Mouse (Mus musculus) MEL (cell line): ENCODE data around the gene Ubap1l. TPM values are rescaled to one million over a fixed set of nuclear protein-coding genes. Genes with fewer than 3 reads are reported as not detected.
"Not testable (repeated sequence)": the region's sequence is repeated elsewhere in the genome, so short reads cannot be mapped to it uniquely, and the experiment has no call there.

Experiments used
- DNase-seq: peaks from one replicate; pipeline ENCODE4 v3.0.0; 2011; ENCODE audit warnings: low read depth, low spot score
- H3K27ac ChIP-seq: 2 replicates; pipeline ENCODE4 v1.5.1; 2012; ENCODE audit warnings: low read depth, mild to moderate bottlenecking, control low read depth, low read length, moderate library complexity; ENCODE audit not compliant: control insufficient read depth
- H3K27me3 ChIP-seq, 2 experiments: fragments of 150-350 bp in 1 of 2; sonication (generic) in 1 of 2; 2 replicates each; pipeline ENCODE4 v1.6.1; 2012; ENCODE audit warnings: low read length in 2 of 2, mild to moderate bottlenecking in 2 of 2, improper control_type of control experiment in 1 of 2, moderate library complexity in 1 of 2; ENCODE audit not compliant: insufficient read depth in 2 of 2, control insufficient read depth in 1 of 2
- H3K36me3 ChIP-seq, 2 experiments: 2 replicates each; pipeline ENCODE4 v1.6.1; 2012 to 2014; ENCODE audit warnings: low read length in 2 of 2, improper control_type of control experiment in 1 of 2, inconsistent platforms in 1 of 2, mild to moderate bottlenecking in 1 of 2; ENCODE audit not compliant: insufficient read depth in 2 of 2, control insufficient read depth in 1 of 2
- H3K4me1 ChIP-seq, 2 experiments: fragments of 150-350 bp in 1 of 2; sonication (generic) in 1 of 2; 2 replicates each; pipeline ENCODE4 v1.6.1; 2012; ENCODE audit warnings: low read length in 2 of 2, improper control_type of control experiment in 1 of 2, mild to moderate bottlenecking in 1 of 2; ENCODE audit not compliant: insufficient read depth in 2 of 2, control insufficient read depth in 1 of 2
- H3K4me3 ChIP-seq, 2 experiments: fragments of 150-350 bp in 1 of 2; sonication (generic) in 1 of 2; 2 replicates each; pipeline ENCODE4 v1.5.1; 2012; ENCODE audit warnings: low read depth in 2 of 2, low read length in 2 of 2, mild to moderate bottlenecking in 2 of 2, moderate library complexity in 2 of 2, control low read depth in 1 of 2, improper control_type of control experiment in 1 of 2; ENCODE audit not compliant: control insufficient read depth in 1 of 2, insufficient read depth in 1 of 2
- H3K79me2 ChIP-seq: 2 replicates; pipeline ENCODE4 v1.6.1; 2012; ENCODE audit warnings: mild to moderate bottlenecking, low read length, moderate library complexity; ENCODE audit not compliant: control insufficient read depth, poor library complexity, insufficient read depth
- H3K9ac ChIP-seq: 2 replicates; pipeline ENCODE4 v1.6.1; 2012; ENCODE audit warnings: low read depth, mild to moderate bottlenecking, control low read depth, low read length, moderate library complexity; ENCODE audit not compliant: control insufficient read depth, poor library complexity, severe bottlenecking
- H3K9me3 ChIP-seq: fragments of 150-350 bp; sonication (generic); replicated peaks from 2 replicates; pipeline ENCODE4 v1.6.1; 2012; ENCODE audit warnings: mild to moderate bottlenecking, low read length, improper control_type of control experiment, moderate library complexity; ENCODE audit not compliant: insufficient read depth
- E2F4 ChIP-seq: IDR thresholded peaks from 2 replicates; pipeline ENCODE4 v1.6.1; 2011; ENCODE audit warnings: low read depth, low read length, improper control_type of control experiment, borderline replicate concordance
- ELF1 ChIP-seq: IDR thresholded peaks from 2 replicates; pipeline ENCODE4 v1.6.1; 2014; ENCODE audit warnings: low read depth, mild to moderate bottlenecking, inconsistent platforms, low read length, improper control_type of control experiment, moderate library complexity
- EP300 ChIP-seq, 2 experiments: IDR thresholded peaks; 2 replicates each; pipeline ENCODE4 v1.6.1; 2011; ENCODE audit warnings: improper control_type of control experiment in 2 of 2, low read length in 2 of 2, low read depth in 1 of 2, mild to moderate bottlenecking in 1 of 2
- GABPA ChIP-seq: IDR thresholded peaks from 2 replicates; pipeline ENCODE4 v1.6.1; 2012; ENCODE audit warnings: low read depth, mild to moderate bottlenecking, inconsistent platforms, low read length, improper control_type of control experiment, moderate library complexity
- GATA1 ChIP-seq: IDR thresholded peaks from 2 replicates; pipeline ENCODE4 v1.6.1; 2011; ENCODE audit warnings: low read depth, low read length, improper control_type of control experiment
- JUND ChIP-seq: IDR thresholded peaks from 2 replicates; pipeline ENCODE4 v1.6.1; 2011; ENCODE audit warnings: low read depth, mild to moderate bottlenecking, improper control_type of control experiment, low read length
- KAT2A ChIP-seq: conservative IDR thresholded peaks from 2 replicates; pipeline ENCODE4 v1.6.1; 2012; ENCODE audit warnings: low read depth, low read length, improper control_type of control experiment, inconsistent platforms
- MAX ChIP-seq: IDR thresholded peaks from 2 replicates; pipeline ENCODE4 v1.6.1; 2011; ENCODE audit warnings: low read length, improper control_type of control experiment
- MAZ ChIP-seq: IDR thresholded peaks from 2 replicates; pipeline ENCODE4 v1.6.1; 2012; ENCODE audit warnings: low read depth, mild to moderate bottlenecking, inconsistent platforms, low read length, improper control_type of control experiment
- MYC ChIP-seq: IDR thresholded peaks from 2 replicates; pipeline ENCODE4 v1.6.1; 2011; ENCODE audit warnings: low read depth, mild to moderate bottlenecking, low read length, improper control_type of control experiment, moderate library complexity
- POLR2A ChIP-seq, 2 experiments: IDR thresholded peaks; 2 replicates each; pipeline ENCODE4 v1.6.1; 2011 to 2012; ENCODE audit warnings: low read length in 2 of 2, mild to moderate bottlenecking in 2 of 2, control low read depth in 1 of 2, improper control_type of control experiment in 1 of 2, low read depth in 1 of 2, moderate library complexity in 1 of 2; ENCODE audit not compliant: control insufficient read depth in 1 of 2, insufficient read depth in 1 of 2, poor library complexity in 1 of 2
- POLR2AphosphoS2 ChIP-seq: IDR thresholded peaks from 2 replicates; pipeline ENCODE4 v1.6.1; 2011; ENCODE audit warnings: low read length, improper control_type of control experiment
- POLR2AphosphoS5 ChIP-seq: IDR thresholded peaks from 2 replicates; pipeline ENCODE4 v1.6.1; 2012; ENCODE audit warnings: low read depth, borderline replicate concordance, mild to moderate bottlenecking, inconsistent platforms, low read length, moderate library complexity, mixed read lengths
- RCOR1 ChIP-seq: IDR thresholded peaks from 2 replicates; pipeline ENCODE4 v1.6.1; 2012; ENCODE audit warnings: low read depth, mild to moderate bottlenecking, inconsistent platforms, low read length, improper control_type of control experiment
- SIN3A ChIP-seq: IDR thresholded peaks from 2 replicates; pipeline ENCODE4 v1.6.1; 2012; ENCODE audit warnings: low read length, improper control_type of control experiment, inconsistent platforms
- SMC3 ChIP-seq: IDR thresholded peaks from 2 replicates; pipeline ENCODE4 v1.6.1; 2011; ENCODE audit warnings: low read depth, low read length, improper control_type of control experiment
- polyA plus RNA-seq, 2 experiments: library from polyadenylated mRNA; stranded (reverse) in 1 of 2; unstranded in 1 of 2; fragments of >175 nt in 1 of 2; fragments of >200 nt in 1 of 2; gene quantifications; 2 replicates each; pipeline versions ENCODE4 v1.2.1 to v1.2.4; 2012; ENCODE audit warnings: low replicate concordance in 2 of 2, low read depth in 1 of 2; ENCODE audit not compliant: insufficient read length in 2 of 2, insufficient read depth in 1 of 2, missing spikeins in 1 of 2
- total RNA-seq: library from RNA; depleted of rRNA; stranded (reverse); fragments of 300-350 nt; gene quantifications from 2 replicates; pipeline ENCODE4 v1.2.3, GENCODE M21; 2012

Gene Ubap1l
- total and polyA plus RNA-seq, 3 experiments = 0.08 TPM; not detected in 2

- TF ChIP-seq MAX (no peak), JUND (no peak), E2F4 (no peak), POLR2A (IDR thresholded peaks at IDR 0.05; ENCODE audit: control insufficient read depth in 1 of 2, insufficient read depth in 1 of 2, low read depth in 1 of 2, low read length in 2 of 2, poor library complexity in 1 of 2) (no peak), ELF1 (no peak), EP300 (IDR thresholded peaks at IDR 0.05; ENCODE audit: low read depth in 1 of 2, low read length in 2 of 2) (no peak), KAT2A (no peak), GABPA (no peak), RCOR1 (no peak), POLR2AphosphoS5 (no peak), MAZ (no peak)
- no peak overlapping the region for H3K27ac ChIP-seq
- no peaks in the 10 kb centered on the region for H3K79me2 ChIP-seq
- H3K36me3 ChIP-seq = no peaks in the 10 kb centered on the region
- no peaks in the 10 kb centered on the region for H3K27me3 ChIP-seq
- H3K9ac ChIP-seq = no peak overlapping the region
- no peaks in the 10 kb centered on the region for H3K9me3 ChIP-seq
- H3K4me1 ChIP-seq = no peaks in the 10 kb centered on the region
- no peak overlapping the region for H3K4me3 ChIP-seq
- no peak for DNase-seq
Measured at GRCm38 (mm10) chr9:65339146-65339545, 21.7 kb upstream of the Ubap1l start.

GRCm38 (mm10) chr9:65340414-65340813, 20.4 kb upstream of the Ubap1l start:
- no peaks in the 10 kb centered on the region for H3K79me2 ChIP-seq
- no peak overlapping the region for H3K4me3 ChIP-seq
- no peak overlapping the region for H3K9ac ChIP-seq
- H3K36me3 ChIP-seq = no peaks in the 10 kb centered on the region
- no peak overlapping the region for H3K27ac ChIP-seq
- no peak for TF ChIP-seq SMC3
- TF ChIP-seq MAX = no peak
- no peak for TF ChIP-seq POLR2AphosphoS2
- TF ChIP-seq SIN3A = no peak
- no peak for TF ChIP-seq E2F4
- TF ChIP-seq GATA1 = no peak
- no peaks in the 10 kb centered on the region for H3K9me3 ChIP-seq
- H3K27me3 ChIP-seq = no peaks in the 10 kb centered on the region
- peaks cover 0 to 2% of the 10 kb centered on the region in 2 experiments; a peak in 1 of 4 replicates for H3K4me1 ChIP-seq
- no peak for DNase-seq

GRCm38 (mm10) chr9:65345439-65345838, 15.4 kb upstream of the Ubap1l start:
- Histone ChIP-seq H3K4me3 (peak overlapping the region; percentile 53 to 65), H3K4me1 (peaks cover 0 to 11% of the 10 kb centered on the region in 2 experiments), H3K36me3 (peaks cover 0 to 18% of the 10 kb centered on the region in 2 experiments; a peak in 2 of 4 replicates), H3K9ac (peak overlapping the region; percentile 51), H3K79me2 (peaks cover 42% of the 10 kb centered on the region), H3K27ac (peak overlapping the region; percentile 56)
- not testable (repeated sequence) for H3K27me3 ChIP-seq, DNase-seq, H3K9me3 ChIP-seq
- TF ChIP-seq MYC = 0 out of 2 replicates have a peak, but pooled peaks have one; percentile 16
